Mouse (Mus musculus) bone marrow, adult 2 months (tissue): ENCODE measurements around the gene Clba1. TPM values are rescaled to one million over a fixed set of nuclear protein-coding genes. Genes with fewer than 3 reads are reported as not detected.
A peak's percentile ranks its signal among the peaks of the same experiment; 100 is the strongest.
"Not testable (repeated sequence)": the region's sequence is repeated elsewhere in the genome, so short reads cannot be mapped to it uniquely, and the experiment has no call there.

Source experiments
- H3K27ac ChIP-seq: fragments of 200-500 bp; 2 replicates; pipeline ENCODE4 v1.5.1; 2012; ENCODE audit warnings: low read depth, mild to moderate bottlenecking, control low read depth, inconsistent platforms, low read length; ENCODE audit not compliant: control insufficient read depth, poor library complexity, insufficient read depth
- H3K4me1 ChIP-seq: fragments of 200-500 bp; 2 replicates; pipeline ENCODE4 v1.6.1; 2011; ENCODE audit warnings: low read length; ENCODE audit not compliant: control insufficient read depth, insufficient read depth
- H3K4me3 ChIP-seq: fragments of 200-500 bp; replicated peaks from 2 replicates; pipeline ENCODE3; 2011; ENCODE audit warnings: mild to moderate bottlenecking, low read depth, low read length, control low read depth; ENCODE audit not compliant: control insufficient read depth
- CTCF ChIP-seq: fragments of 200-500 bp; IDR thresholded peaks from 2 replicates; pipeline ENCODE4 v1.5.1; 2011; ENCODE audit warnings: low read length, control low read depth; ENCODE audit not compliant: control insufficient read depth, insufficient read depth
- POLR2A ChIP-seq: fragments of 200-500 bp; IDR thresholded peaks from 2 replicates; pipeline ENCODE4 v1.6.1; 2011; ENCODE audit warnings: low read depth, mild to moderate bottlenecking, control low read depth, low read length, borderline replicate concordance; ENCODE audit not compliant: control insufficient read depth
- WGBS: fragments of 180-500 bp; shearing (Covaris S2); methylation state at CpG from one replicate; pipeline ENCODE4 v1.1.7; 2018; 5-methylcytosine and 5-hydroxymethylcytosine counted together
- polyA plus RNA-seq: library from polyadenylated mRNA; stranded (reverse); fragments of >200 nt; gene quantifications from 2 replicates; pipeline ENCODE4 v1.2.4, GENCODE M21; 2011; ENCODE audit warnings: low replicate concordance; ENCODE audit not compliant: missing spikeins, insufficient read depth, insufficient read length

Clba1 gene
- polyA plus RNA-seq, 1 experiment = 1.9 TPM

GRCm38 (mm10) chr12:112806044-112806443 is 2.7 kb upstream of the Clba1 start:
- Histone ChIP-seq H3K4me1 (0 out of 2 replicates have a peak, but pooled peaks cover 2% of the 10 kb centered on the region), H3K4me3 (no peak overlapping the region), H3K27ac (no peak overlapping the region)
- TF ChIP-seq CTCF (no peak), POLR2A (no peak)
- WGBS = 24% methylated on average over 6 of the region's 6 CpGs

DNA sequence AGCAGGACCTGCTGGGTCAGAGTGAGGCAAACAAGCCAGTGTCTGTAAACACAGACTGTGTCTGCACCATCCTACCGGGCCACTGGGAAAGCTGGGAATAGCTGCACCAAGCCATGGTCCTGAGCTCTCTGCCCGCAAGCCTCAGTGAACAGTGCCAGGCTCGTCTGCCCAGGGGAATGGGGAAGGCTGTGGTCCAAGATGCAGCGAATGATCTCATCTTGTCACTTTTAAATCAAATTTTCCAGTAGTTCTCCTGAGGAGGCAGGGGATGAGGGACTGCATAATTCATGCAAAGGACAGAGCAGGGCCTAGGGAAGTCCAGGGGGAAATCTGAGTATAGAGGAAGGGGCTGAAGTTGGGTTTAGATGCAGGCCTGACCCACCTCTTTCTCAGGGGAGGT is 941 bp upstream of the Clba1 start:
- Histone ChIP-seq H3K4me1 (0 out of 2 replicates have a peak, but pooled peaks cover 2% of the 10 kb centered on the region), H3K27ac (no peak overlapping the region), H3K4me3 (no peak overlapping the region)
- TF ChIP-seq CTCF (no peak), POLR2A (no peak)
- 89% methylated on average over 4 of the region's 4 CpGs for WGBS

GRCm38 (mm10) chr12:112808212-112808586 is 538 bp upstream of the Clba1 start:
- 0 out of 2 replicates have a peak, but pooled peaks cover 2% of the 10 kb centered on the region for H3K4me1 ChIP-seq
- TF ChIP-seq CTCF (no peak), POLR2A (no peak)
- H3K4me3 ChIP-seq = no peak overlapping the region
- H3K27ac ChIP-seq = no peak overlapping the region
- 82% methylated on average over 5 of the region's 5 CpGs for WGBS

- H3K27ac ChIP-seq = no peak overlapping the region
- no peak overlapping the region for H3K4me3 ChIP-seq
- 18% methylated on average over 8 of the region's 8 CpGs for WGBS
- 0 out of 2 replicates have a peak, but pooled peaks cover 2% of the 10 kb centered on the region for H3K4me1 ChIP-seq
- TF ChIP-seq CTCF (no peak), POLR2A (no peak)
Measured at GRCm38 (mm10) chr12:112809641-112810040, 904 bp downstream of the Clba1 start.

GRCm38 (mm10) chr12:112810092-112810885 is 1.6 kb downstream of the Clba1 start:
- Histone ChIP-seq H3K4me1 (0 out of 2 replicates have a peak, but pooled peaks cover 2% of the 10 kb centered on the region), H3K4me3 (no peak overlapping the region), H3K27ac (no peak overlapping the region)
- 72% methylated on average over 19 of the region's 19 CpGs for WGBS
- TF ChIP-seq CTCF = no peak
- TF ChIP-seq POLR2A = no peak

GRCm38 (mm10) chr12:112813370-112813769 is 4.6 kb downstream of the Clba1 start:
- 0 out of 2 replicates have a peak, but pooled peaks cover 2% of the 10 kb centered on the region for H3K4me1 ChIP-seq
- H3K4me3 ChIP-seq = no peak overlapping the region
- H3K27ac ChIP-seq = no peak overlapping the region
- 93% methylated on average over 7 of the region's 7 CpGs for WGBS
- TF ChIP-seq POLR2A = no peak
- TF ChIP-seq CTCF = no peak

GRCm38 (mm10) chr12:112814682-112815470 is 6.1 kb downstream of the Clba1 start:
- no peak overlapping the region for H3K4me3 ChIP-seq
- no peak overlapping the region for H3K27ac ChIP-seq
- TF ChIP-seq POLR2A = no peak
- TF ChIP-seq CTCF = no peak
- 86% methylated on average over 14 of the region's 14 CpGs for WGBS
- no peaks in the 10 kb centered on the region for H3K4me1 ChIP-seq

GRCm38 (mm10) chr12:112816294-112816693 is 7.6 kb downstream of the Clba1 start:
- Histone ChIP-seq H3K4me1 (no peaks in the 10 kb centered on the region), H3K4me3 (no peak overlapping the region), H3K27ac (no peak overlapping the region)
- 50% methylated on average over 4 of the region's 4 CpGs for WGBS
- TF ChIP-seq CTCF (peak; percentile 80), POLR2A (no peak)

DNA sequence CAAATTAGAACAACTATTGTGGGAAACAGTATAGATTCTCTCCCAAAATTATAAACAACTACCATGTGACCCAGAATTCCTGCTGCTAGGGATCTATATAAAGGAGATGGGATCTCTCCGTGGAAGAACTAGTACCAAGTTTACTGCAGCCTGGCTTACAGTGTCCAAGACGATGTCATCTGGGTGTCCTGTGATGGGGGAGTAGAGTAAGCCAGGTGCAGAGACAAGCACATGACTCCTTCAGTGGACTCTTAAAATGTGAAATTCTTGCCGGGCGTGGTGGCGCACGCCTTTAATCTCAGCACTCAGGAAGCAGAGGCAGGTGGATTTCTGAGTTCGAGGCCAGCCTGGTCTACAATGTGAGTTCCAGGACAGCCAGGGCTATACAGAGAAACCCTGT is 8.1 kb downstream of the Clba1 start:
- H3K4me1 ChIP-seq, H3K4me3 ChIP-seq, H3K27ac ChIP-seq: not testable (repeated sequence)
- 85% methylated on average over 7 of the region's 7 CpGs for WGBS
